Mouse (Mus musculus): ENCODE results near the gene Cry2. TPM values are rescaled to one million over a fixed set of nuclear protein-coding genes. Genes with fewer than 3 reads are reported as not detected.
"Not testable (repeated sequence)": the region's sequence is repeated elsewhere in the genome, so short reads cannot be mapped to it uniquely, and the experiment has no call there.

Cry2 gene
- 36.1 and 37.7 TPM in 2 replicates for polyA plus RNA-seq (2016; fragmentation: Nextera tagmentation; extraction: Ambion mirVana)

DNA sequence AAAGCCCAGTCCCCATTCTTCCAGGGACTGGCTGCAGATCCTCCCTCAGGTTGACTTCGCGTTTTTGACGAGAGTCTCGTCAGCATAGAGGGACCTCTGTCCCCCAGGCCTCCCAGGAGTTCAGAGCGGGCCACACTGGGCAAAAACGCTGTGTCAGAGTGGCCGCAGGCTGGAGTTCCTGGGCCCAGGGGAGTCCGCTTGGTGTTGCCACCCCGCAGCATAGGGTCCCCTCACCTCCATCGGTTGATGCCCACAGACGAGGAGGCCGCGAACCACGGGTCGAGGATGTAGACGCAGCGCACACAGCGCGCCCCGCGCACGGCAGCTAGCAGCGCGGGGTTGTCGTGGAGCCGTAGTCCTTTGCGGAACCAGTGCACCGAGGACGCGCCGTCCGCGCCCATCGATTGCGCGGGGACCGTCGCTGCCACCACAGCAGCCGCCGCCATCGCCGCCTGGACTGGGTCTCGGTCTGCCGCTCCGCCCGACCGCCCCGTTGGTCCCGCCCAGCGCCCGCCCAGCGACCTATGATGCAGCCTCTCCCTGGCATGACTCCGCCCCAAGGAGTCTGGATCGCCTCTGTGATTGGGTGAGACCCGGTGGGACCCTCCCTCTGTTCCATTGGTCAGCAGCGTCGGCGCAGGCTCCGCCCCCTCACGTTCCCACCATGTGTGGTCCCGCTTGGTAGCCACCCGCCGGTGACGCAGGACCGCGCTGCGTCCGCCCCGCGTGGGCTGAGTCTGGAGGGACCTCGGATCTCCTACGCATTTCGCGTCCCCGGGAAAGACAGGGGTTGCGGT is at the start of gene Cry2:
Gene Cry2 (minus strand): TSS at position 466 of the 797 bp plus-strand sequence.
- peak within 1 kb of the TSS; percentile 58 for H3K27ac ChIP-seq (replicated peaks)
- under 1% methylated on average over 76 of the region's 76 CpGs for WGBS
- H3K36me3 ChIP-seq: no peaks in the 10 kb centered on the region
- no peaks in the 10 kb centered on the region for H3K9me3 ChIP-seq
- peak within 1 kb of the TSS; percentile 89 for H3K4me2 ChIP-seq (replicated peaks)
- peak; percentile 98 for ATAC-seq (ENCODE audit: low FRiP score, low read depth)
- H3K9ac ChIP-seq (replicated peaks): peak within 1 kb of the TSS; percentile 83
- peak within 1 kb of the TSS; percentile 90 for H3K4me3 ChIP-seq
- peaks cover 52% of the 10 kb centered on the region for H3K4me1 ChIP-seq
- peaks cover 8% of the 10 kb centered on the region; the same call in 1 of the 2 replicates for H3K27me3 ChIP-seq

DNA sequence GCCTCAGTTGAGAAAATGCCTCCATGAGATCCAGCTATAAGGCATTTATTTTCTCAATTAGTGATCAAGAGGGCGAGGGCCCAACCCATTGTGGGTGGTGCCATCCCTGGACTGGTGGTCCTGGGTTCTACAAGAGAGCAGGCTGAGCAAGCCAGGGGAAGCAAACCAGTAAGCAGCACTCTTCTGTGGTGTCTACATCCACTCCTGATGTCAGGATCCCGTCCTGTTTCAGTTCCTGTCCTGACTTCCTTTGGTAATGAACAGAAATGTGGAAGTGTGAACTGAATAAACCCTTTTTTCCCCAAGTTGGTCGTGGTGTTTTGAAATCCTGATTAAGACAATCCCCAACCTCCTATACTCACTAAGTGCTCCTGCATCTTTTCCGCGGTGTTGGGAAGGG is 49.7 kb upstream of the Cry2 start:
- no peak for ATAC-seq (ENCODE audit: low FRiP score, low read depth)
- Histone ChIP-seq H3K27ac (replicated peaks) (no peak overlapping the region), H3K4me1 (peaks cover 17% of the 10 kb centered on the region), H3K4me2 (replicated peaks) (no peak overlapping the region), H3K36me3 (no peaks in the 10 kb centered on the region), H3K9ac (replicated peaks) (no peak overlapping the region), H3K9me3 (no peaks in the 10 kb centered on the region), H3K27me3 (peaks cover 35% of the 10 kb centered on the region), H3K4me3 (no peak overlapping the region)
- WGBS: 62% methylated on average over 5 of the region's 5 CpGs

DNA sequence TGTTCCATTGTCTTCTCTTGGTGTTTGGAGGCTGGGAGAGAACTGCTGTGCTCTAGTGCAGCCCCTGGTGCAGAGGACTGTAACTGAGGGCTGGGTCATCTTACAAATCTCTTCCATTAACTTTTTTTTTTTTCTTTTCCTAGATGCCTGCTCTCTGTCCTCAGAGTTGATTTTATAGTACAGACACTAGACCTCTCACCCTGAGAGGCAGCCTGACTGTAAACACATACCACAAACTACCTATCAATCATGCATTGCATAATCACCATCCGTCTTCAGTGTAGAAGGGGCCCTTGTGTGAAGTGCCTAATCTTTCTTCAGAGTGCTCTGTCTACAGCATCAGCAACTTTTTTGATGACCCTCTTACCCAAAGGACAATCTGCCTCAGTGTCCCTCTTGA is 48.7 kb upstream of the Cry2 start:
- Histone ChIP-seq H3K4me3 (no peak overlapping the region), H3K27ac (replicated peaks) (no peak overlapping the region), H3K27me3 (peaks cover 35% of the 10 kb centered on the region), H3K4me1 (peaks cover 17% of the 10 kb centered on the region), H3K4me2 (replicated peaks) (no peak overlapping the region), H3K36me3 (no peaks in the 10 kb centered on the region), H3K9ac (replicated peaks) (no peak overlapping the region), H3K9me3 (no peaks in the 10 kb centered on the region)
- no peak for ATAC-seq (ENCODE audit: low FRiP score, low read depth)
- 60% methylated on average over 1 of the region's 1 CpGs for WGBS

DNA sequence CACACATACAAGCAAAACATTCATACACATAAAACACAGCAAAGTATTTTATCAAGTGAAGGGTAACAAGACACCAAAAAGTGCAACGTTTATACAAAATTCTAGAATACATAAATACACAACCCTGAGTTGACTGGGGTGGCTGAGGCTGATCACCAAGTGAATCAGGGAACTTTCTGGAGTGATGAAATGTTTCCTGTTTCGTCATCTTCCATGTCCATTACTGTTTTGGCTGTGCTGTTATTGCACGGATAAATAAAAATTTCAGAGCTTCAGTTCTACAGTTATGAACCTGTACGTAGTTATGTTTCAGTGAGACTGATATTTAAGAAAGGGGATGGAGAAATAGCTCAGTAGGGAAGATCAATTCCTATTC is 44.5 kb upstream of the Cry2 start:
- Histone ChIP-seq H3K9me3 (no peaks in the 10 kb centered on the region), H3K4me3 (no peak overlapping the region), H3K36me3 (no peaks in the 10 kb centered on the region), H3K27ac (replicated peaks) (no peak overlapping the region), H3K4me2 (replicated peaks) (no peak overlapping the region), H3K9ac (replicated peaks) (no peak overlapping the region), H3K27me3 (peaks cover 7% of the 10 kb centered on the region), H3K4me1 (no peaks in the 10 kb centered on the region)
- 88% methylated on average over 4 of the region's 4 CpGs for WGBS
- ATAC-seq (ENCODE audit: low FRiP score, low read depth): no peak

DNA sequence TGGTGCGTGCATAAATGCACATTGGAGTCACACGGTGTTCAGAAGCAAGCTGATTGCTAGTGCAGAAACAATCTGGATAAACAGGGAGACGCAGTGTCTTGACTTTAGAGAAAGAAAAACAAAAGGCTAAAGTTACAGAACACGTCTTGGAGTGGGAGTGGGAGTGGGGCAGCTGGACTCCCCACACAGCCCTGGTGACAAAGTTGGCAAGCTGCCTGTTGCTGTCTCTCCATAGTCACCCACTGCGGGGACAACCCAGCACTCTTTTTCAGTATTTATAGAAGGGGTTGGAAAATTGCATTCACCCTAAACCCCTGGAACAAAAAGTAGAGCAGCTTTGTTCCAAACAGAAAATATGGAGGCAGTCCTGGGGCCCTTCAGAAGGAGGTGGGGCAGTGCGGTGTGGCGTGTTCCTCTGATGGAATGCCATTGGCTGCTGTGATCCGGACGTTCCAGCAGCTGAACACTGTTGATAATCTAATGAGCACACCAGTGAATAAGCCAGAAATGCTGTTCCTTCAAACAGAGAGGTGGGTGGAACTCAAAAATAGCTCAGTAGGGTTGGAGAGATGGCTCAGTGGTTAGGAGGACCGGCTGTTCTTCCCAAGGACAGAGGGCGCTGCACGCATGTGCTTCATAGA is 43.9 kb upstream of the Cry2 start:
- Histone ChIP-seq H3K4me2 (replicated peaks) (no peak overlapping the region), H3K9me3 (no peaks in the 10 kb centered on the region), H3K27me3 (peaks cover 2% of the 10 kb centered on the region; the same call in 1 of the 2 replicates), H3K36me3 (no peaks in the 10 kb centered on the region), H3K4me3 (no peak overlapping the region), H3K4me1 (no peaks in the 10 kb centered on the region), H3K9ac (replicated peaks) (no peak overlapping the region), H3K27ac (replicated peaks) (no peak overlapping the region)
- WGBS: 80% methylated on average over 12 of the region's 12 CpGs
- ATAC-seq (ENCODE audit: low FRiP score, low read depth): no peak

DNA sequence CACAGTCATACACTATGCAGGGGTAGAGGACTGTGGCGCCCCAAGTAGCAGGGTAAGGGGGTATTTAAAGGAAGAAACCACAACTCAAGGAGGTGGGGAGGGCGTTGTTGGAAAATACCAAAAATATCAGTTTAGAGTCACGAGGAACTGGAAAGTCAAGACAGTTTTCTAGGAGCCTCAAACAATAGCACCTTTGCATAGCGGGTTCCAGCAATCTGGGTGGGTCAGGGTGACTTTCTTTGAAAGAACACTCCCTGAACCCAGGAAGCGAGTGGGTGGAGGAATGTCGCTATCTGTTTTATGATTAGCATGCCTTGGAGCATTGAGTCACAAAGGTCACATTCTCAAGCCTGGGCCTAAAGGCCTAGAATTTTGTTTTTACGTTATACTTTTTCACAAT is 42.7 kb upstream of the Cry2 start:
- H3K36me3 ChIP-seq; H3K4me1 ChIP-seq; ATAC-seq (ENCODE audit: low FRiP score, low read depth); H3K27ac ChIP-seq (replicated peaks); H3K4me3 ChIP-seq; H3K27me3 ChIP-seq; H3K4me2 ChIP-seq (replicated peaks); H3K9ac ChIP-seq (replicated peaks); H3K9me3 ChIP-seq: not testable (repeated sequence)
- 88% methylated on average over 7 of the region's 7 CpGs for WGBS

DNA sequence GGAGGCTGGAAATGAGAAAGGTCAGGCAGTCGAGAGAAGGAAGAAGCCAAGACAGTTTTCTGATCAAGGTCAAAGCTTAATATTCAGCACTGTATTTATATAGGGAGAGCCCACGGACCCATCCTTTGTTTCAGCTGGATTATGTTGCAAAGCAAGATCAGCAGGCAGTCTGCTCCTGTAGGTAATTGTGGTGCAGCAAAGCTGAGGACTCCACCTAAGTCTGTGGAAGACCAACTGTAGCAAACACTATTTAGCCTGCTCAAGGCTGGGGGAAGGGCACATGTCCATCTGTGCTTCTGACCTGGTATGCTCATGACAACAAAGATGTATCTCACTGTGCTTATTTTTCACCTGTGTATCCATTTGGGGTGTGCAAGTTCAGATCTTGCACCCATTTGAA is 41.9 kb upstream of the Cry2 start:
- Histone ChIP-seq H3K4me3 (no peak overlapping the region), H3K9ac (replicated peaks) (no peak overlapping the region), H3K4me1 (no peaks in the 10 kb centered on the region), H3K4me2 (replicated peaks) (no peak overlapping the region), H3K27me3 (no peaks in the 10 kb centered on the region), H3K36me3 (no peaks in the 10 kb centered on the region), H3K27ac (replicated peaks) (no peak overlapping the region), H3K9me3 (no peaks in the 10 kb centered on the region)
- ATAC-seq (ENCODE audit: low FRiP score, low read depth): no peak
- 62% methylated on average over 2 of the region's 2 CpGs for WGBS

DNA sequence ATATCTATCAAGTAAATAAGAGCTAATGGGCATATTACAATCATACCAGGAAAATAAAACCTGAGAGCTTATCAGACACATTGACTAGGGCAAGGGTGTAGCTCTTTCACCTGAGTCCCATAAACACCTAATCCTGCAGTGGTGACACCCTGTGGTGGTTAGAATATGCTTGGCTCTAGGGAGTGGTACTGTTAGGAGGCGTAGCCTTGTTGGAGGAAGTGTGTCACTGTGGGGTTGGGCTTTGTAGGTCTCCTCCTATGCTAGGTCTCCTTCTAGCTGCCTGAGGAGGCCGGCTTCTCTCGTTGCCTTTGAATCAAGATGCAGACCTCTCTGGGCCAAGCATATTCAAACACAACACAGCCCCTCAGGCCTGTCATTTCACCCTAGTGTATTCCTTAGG is 41.1 kb upstream of the Cry2 start:
- Histone ChIP-seq H3K36me3 (no peaks in the 10 kb centered on the region), H3K9me3 (no peaks in the 10 kb centered on the region), H3K4me3 (no peak overlapping the region), H3K27ac (replicated peaks) (no peak overlapping the region), H3K9ac (replicated peaks) (no peak overlapping the region), H3K4me2 (replicated peaks) (no peak overlapping the region), H3K4me1 (no peaks in the 10 kb centered on the region), H3K27me3 (no peaks in the 10 kb centered on the region)
- 87% methylated on average over 3 of the region's 3 CpGs for WGBS
- ATAC-seq (ENCODE audit: low FRiP score, low read depth): no peak

DNA sequence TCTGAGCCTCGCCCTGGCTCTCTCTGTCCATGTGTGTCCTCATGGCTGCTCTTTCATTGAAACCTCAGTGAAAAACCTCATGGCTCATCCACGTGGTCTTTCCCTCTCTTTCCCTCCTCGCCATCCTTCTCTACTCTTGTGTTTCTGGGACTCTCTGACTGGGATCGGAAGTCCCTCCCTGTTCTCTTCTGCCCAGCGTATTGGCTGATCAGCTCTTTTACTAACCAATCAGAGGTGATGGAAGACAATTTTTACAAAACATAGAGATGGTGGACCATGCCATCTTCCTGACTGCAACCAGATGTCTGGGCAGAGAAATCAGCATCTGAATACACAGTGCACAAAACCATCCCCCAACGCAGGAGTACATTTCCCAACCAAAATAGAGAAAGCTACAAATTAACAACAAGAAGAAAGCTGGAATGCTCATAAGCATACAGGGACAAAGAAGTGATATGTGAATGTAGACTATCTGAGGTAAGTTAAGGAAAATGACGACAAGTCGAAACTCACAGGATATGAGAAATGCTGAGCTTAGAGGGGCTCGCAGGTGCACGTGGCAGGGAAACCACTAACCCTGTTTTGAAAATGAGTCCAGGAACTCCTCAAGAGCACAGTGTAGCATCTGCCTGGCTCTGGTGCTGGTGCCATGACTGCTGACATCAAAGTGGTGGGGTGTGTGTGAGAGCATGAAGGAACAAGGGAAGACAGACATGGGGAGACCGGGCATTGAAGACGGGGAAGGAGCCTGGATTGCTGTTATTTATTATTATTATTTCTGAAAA is 38.2 kb upstream of the Cry2 start:
- no peaks in the 10 kb centered on the region for H3K36me3 ChIP-seq
- no peak for ATAC-seq (ENCODE audit: low FRiP score, low read depth)
- 85% methylated on average over 12 of the region's 12 CpGs for WGBS
- no peaks in the 10 kb centered on the region for H3K4me1 ChIP-seq
- no peaks in the 10 kb centered on the region for H3K27me3 ChIP-seq
- H3K4me2 ChIP-seq (replicated peaks): no peak overlapping the region
- no peak overlapping the region for H3K9ac ChIP-seq (replicated peaks)
- H3K27ac ChIP-seq (replicated peaks): no peak overlapping the region
- H3K9me3 ChIP-seq: no peaks in the 10 kb centered on the region
- no peak overlapping the region for H3K4me3 ChIP-seq

DNA sequence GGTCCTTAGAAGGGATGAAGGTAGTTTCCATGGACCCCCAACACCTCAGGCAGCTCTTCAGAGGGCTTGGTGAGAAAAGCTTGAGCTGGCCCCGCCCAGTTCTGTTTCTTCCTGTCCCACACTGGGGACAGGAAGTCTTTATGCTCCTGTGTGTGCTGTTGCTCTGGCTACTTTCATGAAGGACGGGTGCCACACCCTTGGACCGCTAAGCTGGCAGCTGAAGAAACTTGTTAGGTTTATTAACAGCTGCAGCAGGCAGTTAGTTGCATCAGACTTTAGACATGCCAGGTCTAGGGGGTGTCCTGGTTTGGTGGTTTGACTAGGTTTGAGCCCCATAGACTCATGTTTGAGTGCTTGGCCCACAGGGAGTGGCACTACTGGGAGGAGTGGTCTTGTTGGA is 30.8 kb upstream of the Cry2 start:
- no peak overlapping the region for H3K4me3 ChIP-seq
- H3K4me2 ChIP-seq (replicated peaks): no peak overlapping the region
- no peak for ATAC-seq (ENCODE audit: low FRiP score, low read depth)
- peaks cover 5% of the 10 kb centered on the region for H3K4me1 ChIP-seq
- no peaks in the 10 kb centered on the region for H3K36me3 ChIP-seq
- WGBS: 78% methylated on average over 3 of the region's 3 CpGs
- no peak overlapping the region for H3K27ac ChIP-seq (replicated peaks)
- no peak overlapping the region for H3K9ac ChIP-seq (replicated peaks)
- no peaks in the 10 kb centered on the region for H3K9me3 ChIP-seq
- peaks cover 30% of the 10 kb centered on the region for H3K27me3 ChIP-seq

DNA sequence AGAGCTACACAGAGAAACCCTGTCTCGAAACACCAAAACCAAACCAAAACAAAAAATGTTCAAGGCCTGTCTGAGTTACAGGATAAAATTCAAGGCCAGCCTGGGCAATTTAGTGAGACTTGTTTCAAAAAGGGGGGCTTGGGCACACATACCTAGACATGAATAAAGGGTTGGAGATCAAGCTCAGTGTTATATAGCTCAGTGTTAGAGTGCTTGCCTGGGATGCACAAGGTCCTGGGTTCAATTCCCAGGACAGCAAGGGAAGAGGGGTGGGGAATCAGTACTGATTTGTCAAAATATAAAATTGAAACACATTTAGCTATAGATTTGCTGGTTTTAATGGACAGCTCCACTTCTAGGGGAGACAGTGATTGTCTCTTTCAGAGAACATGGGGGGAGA is 27.4 kb upstream of the Cry2 start:
- ATAC-seq (ENCODE audit: low FRiP score, low read depth): no peak
- WGBS: 94% methylated on average over 1 of the region's 1 CpGs
- Histone ChIP-seq H3K9me3 (no peaks in the 10 kb centered on the region), H3K27me3 (peaks cover 35% of the 10 kb centered on the region), H3K36me3 (no peaks in the 10 kb centered on the region), H3K4me3 (no peak overlapping the region), H3K9ac (replicated peaks) (no peak overlapping the region), H3K4me1 (peaks cover 31% of the 10 kb centered on the region), H3K27ac (replicated peaks) (no peak overlapping the region), H3K4me2 (replicated peaks) (no peak overlapping the region)
